Mouse (Mus musculus) liver, embryonic 11.5 days (tissue): ENCODE measurements at regions not wholly inside any gene's neighbourhood (a gene's known extent, or its start where the extent isn't known, plus 50 kb on each side); places are given as distances from the start of the nearest gene placed in this dataset.

Source experiments
- ATAC-seq: fragments of 200-750 bp; cut with Nextera tagmentation; replicated peaks from 2 replicates; pipeline ENCODE4 v1.8.0; 2017; ENCODE audit warnings: moderate number of reproducible peaks, mild to moderate bottlenecking, moderate TSS enrichment, moderate library complexity; ENCODE audit not compliant: low FRiP score
- DNase-seq: peaks from one replicate; pipeline ENCODE4 v3.0.0-alpha.2; 2017; ENCODE audit warnings: low spot score
- H3K27ac ChIP-seq: fragments of 300-500 bp; sonication (generic); 2 replicates; pipeline ENCODE4 v1.5.1; 2014; ENCODE audit warnings: mild to moderate bottlenecking, low read depth, low read length, control low read depth
- H3K27me3 ChIP-seq: fragments of 300-500 bp; sonication (generic); replicated peaks from 2 replicates; pipeline ENCODE4 v1.6.1; 2014; ENCODE audit warnings: low read length, mixed read lengths; ENCODE audit not compliant: control insufficient read depth, insufficient read depth
- H3K36me3 ChIP-seq: fragments of 300-500 bp; sonication (generic); 2 replicates; pipeline ENCODE4 v1.6.1; 2014; ENCODE audit warnings: mild to moderate bottlenecking, low read length, moderate library complexity, mixed read lengths; ENCODE audit not compliant: control insufficient read depth, insufficient read depth
- H3K4me1 ChIP-seq: fragments of 300-500 bp; sonication (generic); replicated peaks from 2 replicates; pipeline ENCODE4 v1.6.1; 2014; ENCODE audit warnings: low read length, mixed read lengths; ENCODE audit not compliant: control insufficient read depth, insufficient read depth
- H3K4me2 ChIP-seq: fragments of 300-500 bp; sonication (generic); 2 replicates; pipeline ENCODE4 v1.6.1; 2014; ENCODE audit warnings: mild to moderate bottlenecking, control low read depth, moderate library complexity
- H3K4me3 ChIP-seq: fragments of 300-500 bp; sonication (generic); 2 replicates; pipeline ENCODE4 v1.5.1; 2014; ENCODE audit warnings: low read depth, low read length, control low read depth
- H3K9ac ChIP-seq: fragments of 300-500 bp; sonication (generic); 2 replicates; pipeline ENCODE4 v1.6.1; 2014; ENCODE audit warnings: low read depth, low read length, control low read depth
- H3K9me3 ChIP-seq: fragments of 300-500 bp; sonication (generic); 2 replicates; pipeline ENCODE4 v1.6.1; 2016; ENCODE audit warnings: low read length, inconsistent platforms, mixed read lengths; ENCODE audit not compliant: control insufficient read depth
- WGBS: fragments of 180-500 bp; shearing (Covaris S2); extraction: QIAGEN DNeasy Blood & Tissue Kit; methylation state at CpG from one replicate; pipeline ENCODE4 v1.1.7; 2014; 5-methylcytosine and 5-hydroxymethylcytosine counted together

DNA sequence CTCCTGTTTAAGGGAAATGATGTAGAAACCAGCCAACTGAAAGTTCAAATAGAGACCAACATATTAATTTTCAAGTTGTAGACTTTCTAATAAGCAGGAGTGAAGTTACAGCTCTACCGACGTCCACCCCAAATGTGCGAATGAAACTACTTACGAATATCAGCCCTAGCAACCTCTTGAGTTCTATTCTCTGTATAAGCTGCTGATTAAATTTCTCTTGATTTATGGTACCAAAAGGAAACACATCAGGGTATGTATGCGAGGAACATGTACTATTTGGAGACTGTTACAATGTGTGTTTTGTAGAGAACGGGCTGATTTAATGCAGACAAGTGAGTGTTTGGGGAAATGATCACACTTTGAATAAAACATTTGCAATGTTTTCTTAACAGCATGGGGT lies 412.9 kb downstream of the Cd109 start:
- DNase-seq (no peak), ATAC-seq (no peak)
- Histone ChIP-seq H3K9me3 (no peaks in the 10 kb centered on the region), H3K27me3 (no peaks in the 10 kb centered on the region), H3K27ac (no peak overlapping the region), H3K4me1 (no peaks in the 10 kb centered on the region), H3K4me3 (no peak overlapping the region), H3K9ac (no peak overlapping the region), H3K4me2 (no peak overlapping the region), H3K36me3 (no peaks in the 10 kb centered on the region)
- 87% methylated on average over 6 of the region's 6 CpGs for WGBS

DNA sequence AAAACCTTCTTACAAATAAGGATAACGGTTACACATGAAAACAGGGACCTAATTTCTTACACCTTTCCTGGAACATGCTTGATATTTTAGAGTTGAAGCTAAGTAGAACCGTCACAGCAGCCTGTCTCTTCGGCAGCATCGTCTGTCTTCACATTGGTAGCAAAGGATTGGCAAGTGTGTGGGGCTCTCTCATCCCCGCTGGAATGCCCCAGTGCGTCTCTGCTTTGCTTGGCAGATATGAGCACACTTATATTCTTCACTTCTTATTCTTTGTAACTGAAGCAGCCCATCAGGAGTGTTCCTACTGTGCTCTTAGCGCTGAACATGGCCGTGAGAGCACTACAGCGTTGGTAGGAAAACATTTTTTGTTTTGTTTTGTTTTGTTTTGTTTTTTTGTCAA lies 414.1 kb downstream of the Cd109 start:
- no peaks in the 10 kb centered on the region for H3K4me1 ChIP-seq
- no peaks in the 10 kb centered on the region for H3K27me3 ChIP-seq
- no peaks in the 10 kb centered on the region for H3K36me3 ChIP-seq
- H3K9ac ChIP-seq = no peak overlapping the region
- ATAC-seq (no peak), DNase-seq (no peak)
- H3K4me3 ChIP-seq = no peak overlapping the region
- H3K4me2 ChIP-seq = no peak overlapping the region
- H3K9me3 ChIP-seq = no peaks in the 10 kb centered on the region
- 82% methylated on average over 9 of the region's 9 CpGs for WGBS
- no peak overlapping the region for H3K27ac ChIP-seq

DNA sequence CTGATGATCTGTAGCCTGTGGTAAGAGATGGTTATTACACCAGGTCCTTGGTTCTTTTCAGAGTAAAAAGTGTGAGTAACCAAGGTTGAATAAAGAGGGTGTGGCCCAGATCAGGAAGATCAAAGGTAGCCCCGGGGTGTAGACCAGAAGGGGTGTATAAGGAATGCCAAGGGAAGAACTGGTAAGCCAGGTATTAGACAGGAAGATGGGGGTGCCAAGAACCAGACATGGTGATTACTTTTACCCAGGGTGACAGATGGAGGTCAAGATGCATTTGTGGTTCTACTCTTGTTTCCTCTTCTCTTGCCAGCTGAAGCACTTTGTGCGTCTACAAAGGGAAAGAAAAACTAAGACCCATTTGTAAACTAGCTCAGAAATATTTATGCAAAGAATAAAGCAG lies 420.3 kb downstream of the Cd109 start:
- ATAC-seq (no peak), DNase-seq (no peak)
- Histone ChIP-seq H3K4me1 (no peaks in the 10 kb centered on the region), H3K4me3 (no peak overlapping the region), H3K27me3 (no peaks in the 10 kb centered on the region), H3K4me2 (no peak overlapping the region), H3K9me3 (no peaks in the 10 kb centered on the region), H3K36me3 (no peaks in the 10 kb centered on the region), H3K9ac (no peak overlapping the region), H3K27ac (no peak overlapping the region)
- WGBS = 50% methylated on average over 2 of the region's 2 CpGs

DNA sequence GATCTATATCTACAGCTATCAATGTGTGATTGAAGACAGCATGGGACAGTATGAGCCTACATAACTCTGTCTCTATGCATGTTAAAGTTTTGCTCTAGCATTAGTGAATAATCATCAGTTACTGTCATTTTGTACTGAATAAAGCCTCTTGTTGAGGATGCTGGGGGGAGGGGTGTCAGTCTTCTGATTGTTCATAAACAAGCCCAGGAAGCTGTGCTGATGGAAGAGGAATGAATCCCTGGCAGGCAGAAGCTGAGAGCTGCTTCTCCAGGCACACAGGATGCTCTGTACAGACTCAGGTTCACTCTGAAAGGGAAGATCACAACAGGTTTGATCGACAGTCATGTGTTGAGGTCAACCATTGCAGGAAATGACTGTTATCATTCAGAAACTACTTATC lies 421.7 kb downstream of the Cd109 start:
- no peak overlapping the region for H3K4me2 ChIP-seq
- no peak overlapping the region for H3K27ac ChIP-seq
- DNase-seq = no peak
- no peaks in the 10 kb centered on the region for H3K4me1 ChIP-seq
- WGBS = 65% methylated on average over 1 of the region's 1 CpGs
- H3K9me3 ChIP-seq = no peaks in the 10 kb centered on the region
- no peak overlapping the region for H3K4me3 ChIP-seq
- no peak for ATAC-seq
- no peaks in the 10 kb centered on the region for H3K27me3 ChIP-seq
- no peaks in the 10 kb centered on the region for H3K36me3 ChIP-seq
- H3K9ac ChIP-seq = no peak overlapping the region

- no peak for ATAC-seq
- DNase-seq = no peak
- H3K27me3 ChIP-seq = no peaks in the 10 kb centered on the region
- no peaks in the 10 kb centered on the region for H3K4me1 ChIP-seq
- H3K4me3 ChIP-seq = no peak overlapping the region
- 65% methylated on average over 4 of the region's 4 CpGs for WGBS
- no peaks in the 10 kb centered on the region for H3K9me3 ChIP-seq
- no peak overlapping the region for H3K4me2 ChIP-seq
- H3K9ac ChIP-seq = no peak overlapping the region
- H3K27ac ChIP-seq = no peak overlapping the region
- H3K36me3 ChIP-seq = no peaks in the 10 kb centered on the region
Observed at GRCm38 (mm10) chr9:79038971-79039370, 423.6 kb downstream of the Cd109 start.

GRCm38 (mm10) chr9:79044344-79044743 lies 429.0 kb downstream of the Cd109 start:
- Histone ChIP-seq H3K4me2 (no peak overlapping the region), H3K9ac (no peak overlapping the region), H3K36me3 (no peaks in the 10 kb centered on the region), H3K9me3 (no peaks in the 10 kb centered on the region), H3K27me3 (no peaks in the 10 kb centered on the region), H3K27ac (no peak overlapping the region), H3K4me1 (no peaks in the 10 kb centered on the region), H3K4me3 (no peak overlapping the region)
- WGBS = 97% methylated on average over 1 of the region's 1 CpGs
- no peak for ATAC-seq
- no peak for DNase-seq

DNA sequence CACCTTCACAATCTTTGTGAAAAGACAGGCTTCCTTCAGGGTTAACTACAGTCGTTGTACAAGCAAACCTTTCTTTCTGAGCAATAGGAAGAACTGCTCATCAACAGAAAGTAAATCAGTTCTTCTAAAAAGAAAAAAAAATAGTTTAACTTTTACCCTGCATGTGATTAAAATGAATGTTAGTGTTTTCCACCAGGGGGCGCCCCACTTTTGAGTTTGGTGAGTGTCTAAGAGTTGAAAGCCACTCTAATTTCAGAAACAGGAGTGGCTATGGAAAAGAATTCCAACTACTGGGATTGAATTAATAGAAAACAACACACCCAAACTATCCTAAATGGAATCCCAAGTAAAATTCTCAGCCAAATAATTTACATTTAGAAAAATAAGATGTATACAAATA lies 430.0 kb downstream of the Cd109 start:
- WGBS = 13% methylated on average over 2 of the region's 2 CpGs
- H3K9ac ChIP-seq = no peak overlapping the region
- H3K4me2 ChIP-seq = no peak overlapping the region
- no peak for ATAC-seq
- no peaks in the 10 kb centered on the region for H3K4me1 ChIP-seq
- H3K27ac ChIP-seq = no peak overlapping the region
- H3K36me3 ChIP-seq = no peaks in the 10 kb centered on the region
- H3K9me3 ChIP-seq = no peaks in the 10 kb centered on the region
- H3K4me3 ChIP-seq = no peak overlapping the region
- no peak for DNase-seq
- no peaks in the 10 kb centered on the region for H3K27me3 ChIP-seq

DNA sequence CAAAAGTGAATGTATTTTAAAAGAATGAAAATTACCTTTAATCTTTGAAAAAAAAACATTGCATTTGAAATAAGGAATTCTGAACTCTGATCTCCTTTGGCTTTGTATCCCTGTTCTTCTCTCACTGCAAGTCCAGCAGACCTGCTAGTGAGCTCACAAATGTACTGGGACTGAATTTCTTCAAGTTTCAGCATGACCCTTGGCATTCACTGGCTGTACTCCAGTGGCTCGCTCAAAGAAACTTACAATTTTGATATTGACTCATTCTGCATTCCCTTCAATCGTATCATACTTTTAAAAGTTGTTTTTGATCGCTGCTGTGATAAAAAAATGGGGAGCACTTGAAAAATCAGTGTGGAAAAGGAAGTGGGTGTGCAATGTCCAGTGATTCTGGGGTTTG lies 456.6 kb downstream of the Cd109 start:
- H3K9me3 ChIP-seq = no peaks in the 10 kb centered on the region
- H3K4me3 ChIP-seq = no peak overlapping the region
- H3K27ac ChIP-seq = no peak overlapping the region
- no peak for DNase-seq
- H3K9ac ChIP-seq = no peak overlapping the region
- no peak overlapping the region for H3K4me2 ChIP-seq
- no peaks in the 10 kb centered on the region for H3K36me3 ChIP-seq
- no peaks in the 10 kb centered on the region for H3K27me3 ChIP-seq
- 60% methylated on average over 3 of the region's 3 CpGs for WGBS
- no peak for ATAC-seq
- H3K4me1 ChIP-seq = no peaks in the 10 kb centered on the region

DNA sequence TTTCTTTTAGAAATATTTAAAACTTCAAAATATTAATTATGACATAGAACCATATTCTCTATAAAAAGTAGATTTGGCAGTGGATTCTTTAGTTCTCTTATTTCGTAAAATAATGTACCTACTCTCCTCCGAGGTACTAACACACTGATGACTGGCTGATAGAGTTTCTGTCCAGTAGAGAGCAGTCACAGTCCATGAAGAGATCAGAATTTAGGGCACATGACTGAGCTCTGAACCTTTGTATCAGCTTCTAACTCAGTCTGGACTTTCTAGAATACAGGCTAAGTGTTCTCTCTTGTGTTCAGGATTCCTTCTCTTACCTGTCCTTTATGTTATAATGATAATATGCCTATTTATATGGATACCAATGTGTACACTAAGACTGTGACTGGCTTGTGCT lies 494.3 kb downstream of the Cd109 start:
- H3K9ac ChIP-seq = no peak overlapping the region

More for the DNA sequence above, 494.3 kb downstream of the Cd109 start:
- Histone ChIP-seq H3K9me3 (no peaks in the 10 kb centered on the region), H3K36me3 (no peaks in the 10 kb centered on the region), H3K4me3 (no peak overlapping the region), H3K4me2 (no peak overlapping the region), H3K4me1 (no peaks in the 10 kb centered on the region), H3K27me3 (no peaks in the 10 kb centered on the region), H3K27ac (no peak overlapping the region)
- ATAC-seq (no peak), DNase-seq (no peak)
- 67% methylated on average over 2 of the region's 2 CpGs for WGBS
